Mouse (Mus musculus) liver, embryonic 14.5 days (tissue): ENCODE results near the gene Nek11. TPM values are rescaled to one million over a fixed set of nuclear protein-coding genes. Genes with fewer than 3 reads are reported as not detected.

Experiments
- ATAC-seq: fragments of 200-750 bp; cut with Nextera tagmentation; 2 replicates; pipeline ENCODE4 v1.8.0; 2017; ENCODE audit warnings: moderate number of reproducible peaks, mild to moderate bottlenecking, moderate library complexity; ENCODE audit not compliant: insufficient read depth
- DNase-seq, 3 experiments: peaks; one replicate each; pipeline ENCODE4 v3.0.0-alpha.2; 2012 to 2013; ENCODE audit warnings: low read depth in 3 of 3, low spot score in 3 of 3
- H3K27ac ChIP-seq: fragments of 300-500 bp; sonication (generic); 2 replicates; pipeline ENCODE4 v1.5.1; 2014; ENCODE audit warnings: moderate library complexity, mild to moderate bottlenecking, control low read depth, inconsistent platforms
- H3K27me3 ChIP-seq: fragments of 300-500 bp; sonication (generic); 2 replicates; pipeline ENCODE4 v1.6.1; 2014; ENCODE audit warnings: mild to moderate bottlenecking, low read length, moderate library complexity; ENCODE audit not compliant: control insufficient read depth, insufficient read depth
- H3K36me3 ChIP-seq: fragments of 300-500 bp; sonication (generic); replicated peaks from 2 replicates; pipeline ENCODE4 v1.6.1; 2014; ENCODE audit warnings: low read depth; ENCODE audit not compliant: control insufficient read depth, insufficient read depth
- H3K4me1 ChIP-seq, 2 experiments: fragments of 200-500 bp in 1 of 2; fragments of 300-500 bp in 1 of 2; sonication (generic) in 1 of 2; replicated peaks; 2 replicates each; pipeline ENCODE4 v1.6.1; 2012 to 2014; ENCODE audit warnings: antibody characterized with exemption in 1 of 2, inconsistent platforms in 1 of 2, low read length in 1 of 2; ENCODE audit not compliant: control insufficient read depth in 2 of 2, insufficient read depth in 2 of 2
- H3K4me2 ChIP-seq: fragments of 300-500 bp; sonication (generic); 2 replicates; pipeline ENCODE4 v1.6.1; 2014; ENCODE audit warnings: low read depth, mild to moderate bottlenecking, control low read depth, moderate library complexity
- H3K4me3 ChIP-seq, 2 experiments: fragments of 200-500 bp in 1 of 2; fragments of 300-500 bp in 1 of 2; sonication (generic) in 1 of 2; 2 replicates each; pipeline ENCODE4 v1.5.1; 2012 to 2014; ENCODE audit warnings: low read depth in 2 of 2, low read length in 2 of 2, mild to moderate bottlenecking in 2 of 2, control low read depth in 1 of 2, inconsistent platforms in 1 of 2, moderate library complexity in 1 of 2; ENCODE audit not compliant: insufficient read depth in 1 of 2
- H3K9ac ChIP-seq: fragments of 300-500 bp; sonication (generic); replicated peaks from 2 replicates; pipeline ENCODE4 v1.6.1; 2014; ENCODE audit warnings: mild to moderate bottlenecking, control low read depth, moderate library complexity
- H3K9me3 ChIP-seq: fragments of 300-500 bp; sonication (generic); 2 replicates; pipeline ENCODE4 v1.6.1; 2016; ENCODE audit warnings: low read length, mixed read lengths; ENCODE audit not compliant: control insufficient read depth
- CTCF ChIP-seq: IDR thresholded peaks from 2 replicates; pipeline ENCODE4 v1.5.1; 2016; ENCODE audit warnings: antibody characterized with exemption, low read depth, control low read depth
- EP300 ChIP-seq: IDR thresholded peaks from 2 replicates; pipeline ENCODE4 v1.6.1; 2016; ENCODE audit warnings: antibody characterized with exemption, low read depth
- whole genome bisulfite sequencing: fragments of 180-500 bp; shearing (Covaris S2); extraction: QIAGEN DNeasy Blood & Tissue Kit; methylation state at CpG from one replicate; pipeline ENCODE4 v1.1.7; 2014; ENCODE audit not compliant: insufficient replicate concordance; 5-methylcytosine and 5-hydroxymethylcytosine counted together
- polyA plus RNA-seq, 2 experiments: library from polyadenylated mRNA; depleted of rRNA in 1 of 2; stranded (reverse) in 1 of 2; unstranded in 1 of 2; fragments of >200 nt; fragmentation: Nextera tagmentation in 1 of 2; extraction: Ambion mirVana in 1 of 2; gene quantifications; 2 replicates each; pipeline versions ENCODE4 v1.2.1 to v1.2.3; 2012 to 2014

The Nek11 gene
- polyA plus RNA-seq, 2 experiments, result not detected

- Histone ChIP-seq H3K4me2 (no peak overlapping the region), H3K4me1 (no peaks in the 10 kb centered on the region), H3K4me3 (no peak overlapping the region), H3K36me3 (no peaks in the 10 kb centered on the region), H3K27me3 (no peaks in the 10 kb centered on the region), H3K9ac (no peak overlapping the region), H3K9me3 (no peaks in the 10 kb centered on the region), H3K27ac (no peak overlapping the region)
- TF ChIP-seq CTCF, result no peak
- TF ChIP-seq EP300, result no peak
- ATAC-seq (no peak), DNase-seq (no peak)
- WGBS, result 65% methylated on average over 5 of the region's 5 CpGs
These were observed 7.9 kb downstream of the Nek11 start for GRCm38 (mm10) chr9:105387403-105387802.

GRCm38 (mm10) chr9:105379533-105380145, 15.7 kb downstream of the Nek11 start:
- no peaks in the 10 kb centered on the region for H3K36me3 ChIP-seq
- H3K27me3 ChIP-seq, result no peaks in the 10 kb centered on the region
- TF ChIP-seq EP300, result no peak
- TF ChIP-seq CTCF, result no peak
- no peak overlapping the region for H3K9ac ChIP-seq
- no peaks in the 10 kb centered on the region for H3K9me3 ChIP-seq
- no peak for ATAC-seq
- no peaks in the 10 kb centered on the region for H3K4me1 ChIP-seq
- H3K4me2 ChIP-seq, result no peak overlapping the region
- H3K27ac ChIP-seq, result no peak overlapping the region
- WGBS, result 62% methylated on average over 8 of the region's 8 CpGs
- DNase-seq, result no peak
- H3K4me3 ChIP-seq, result no peak overlapping the region

GRCm38 (mm10) chr9:105377622-105378021, 17.7 kb downstream of the Nek11 start:
- no peaks in the 10 kb centered on the region for H3K36me3 ChIP-seq
- DNase-seq (no peak), ATAC-seq (no peak)
- H3K27ac ChIP-seq, result no peak overlapping the region
- no peak overlapping the region for H3K9ac ChIP-seq
- H3K9me3 ChIP-seq, result no peaks in the 10 kb centered on the region
- TF ChIP-seq CTCF (no peak), EP300 (no peak)
- 37% methylated on average over 3 of the region's 3 CpGs for WGBS
- no peak overlapping the region for H3K4me2 ChIP-seq
- no peaks in the 10 kb centered on the region for H3K4me1 ChIP-seq
- H3K27me3 ChIP-seq, result no peaks in the 10 kb centered on the region
- no peak overlapping the region for H3K4me3 ChIP-seq

GRCm38 (mm10) chr9:105376954-105377530, 18.3 kb downstream of the Nek11 start:
- Histone ChIP-seq H3K4me3 (no peak overlapping the region), H3K27me3 (no peaks in the 10 kb centered on the region), H3K4me1 (no peaks in the 10 kb centered on the region), H3K9me3 (no peaks in the 10 kb centered on the region), H3K27ac (no peak overlapping the region), H3K4me2 (no peak overlapping the region), H3K36me3 (no peaks in the 10 kb centered on the region), H3K9ac (no peak overlapping the region)
- no peak for ATAC-seq
- TF ChIP-seq CTCF, result no peak
- no peak for TF ChIP-seq EP300
- 49% methylated on average over 7 of the region's 7 CpGs for WGBS
- no peak for DNase-seq

GRCm38 (mm10) chr9:105376411-105376810, 18.9 kb downstream of the Nek11 start:
- Histone ChIP-seq H3K4me3 (no peak overlapping the region), H3K27ac (no peak overlapping the region), H3K36me3 (no peaks in the 10 kb centered on the region), H3K4me2 (no peak overlapping the region), H3K27me3 (no peaks in the 10 kb centered on the region), H3K4me1 (no peaks in the 10 kb centered on the region), H3K9me3 (no peaks in the 10 kb centered on the region), H3K9ac (no peak overlapping the region)
- DNase-seq, result no peak
- TF ChIP-seq EP300 (no peak), CTCF (no peak)
- 52% methylated on average over 7 of the region's 7 CpGs for WGBS
- ATAC-seq, result no peak
